Mouse (Mus musculus): Measurements from ENCODE around the gene Mrpl4. TPM values are rescaled to one million over a fixed set of nuclear protein-coding genes. Genes with fewer than 3 reads are reported as not detected.

Mrpl4 gene
- total and polyA plus RNA-seq, 2 experiments from 2014 or later: 59.9 to 101 TPM

GRCm38 (mm10) chr9:20976961-20977689, 25.4 kb upstream of the Mrpl4 start:
- peak overlapping the region; percentile 65 for H3K4me3 ChIP-seq (ENCODE audit: low read depth, low read length)
- H3K27me3 ChIP-seq (ENCODE audit: insufficient read depth, low read length): no peaks in the 10 kb centered on the region
- peak overlapping the region; percentile 70 for H3K9ac ChIP-seq
- H3K27ac ChIP-seq (ENCODE audit: low read depth, low read length): no peak overlapping the region
- TF ChIP-seq CTCF (IDR thresholded peaks at IDR 0.05; ENCODE audit: low read depth): 0 out of 2 replicates have a peak, but pooled peaks have one; percentile 10
- no peak for ATAC-seq
- DNase-seq: no peak
- peak overlapping the region; percentile 100 for H3K4me2 ChIP-seq (ENCODE audit: low read depth)
- WGBS: 1% methylated on average over 4 of the region's 4 CpGs
- no peaks in the 10 kb centered on the region for H3K36me3 ChIP-seq (ENCODE audit: insufficient read depth)
- H3K9me3 ChIP-seq (ENCODE audit: low read length): no peaks in the 10 kb centered on the region
- 0 out of 2 replicates have a peak, but pooled peaks cover 10% of the 10 kb centered on the region for H3K4me1 ChIP-seq (ENCODE audit: insufficient read depth)

GRCm38 (mm10) chr9:20978409-20979095, 24.0 kb upstream of the Mrpl4 start:
- ATAC-seq (no peak), DNase-seq (no peak)
- no peaks in the 10 kb centered on the region for H3K9me3 ChIP-seq (ENCODE audit: low read length)
- no peaks in the 10 kb centered on the region for H3K27me3 ChIP-seq (ENCODE audit: insufficient read depth, low read length)
- TF ChIP-seq CTCF (IDR thresholded peaks at IDR 0.05; ENCODE audit: low read depth): no peak
- WGBS: 57% methylated on average over 10 of the region's 10 CpGs
- no peaks in the 10 kb centered on the region for H3K36me3 ChIP-seq (ENCODE audit: insufficient read depth)
- H3K27ac ChIP-seq (ENCODE audit: low read depth, low read length): no peak overlapping the region
- no peak overlapping the region for H3K9ac ChIP-seq
- H3K4me1 ChIP-seq (ENCODE audit: insufficient read depth): 0 out of 2 replicates have a peak, but pooled peaks cover 10% of the 10 kb centered on the region
- no peak overlapping the region for H3K4me3 ChIP-seq (ENCODE audit: low read depth, low read length)
- H3K4me2 ChIP-seq (ENCODE audit: low read depth): no peak overlapping the region

- no peak overlapping the region for H3K4me2 ChIP-seq (ENCODE audit: low read depth)
- no peak overlapping the region for H3K27ac ChIP-seq (ENCODE audit: low read depth, low read length)
- no peaks in the 10 kb centered on the region for H3K27me3 ChIP-seq (ENCODE audit: insufficient read depth, low read length)
- 0 out of 2 replicates have a peak, but pooled peaks cover 10% of the 10 kb centered on the region for H3K4me1 ChIP-seq (ENCODE audit: insufficient read depth)
- DNase-seq (no peak), ATAC-seq (no peak)
- H3K9me3 ChIP-seq (ENCODE audit: low read length): no peaks in the 10 kb centered on the region
- no peak for TF ChIP-seq CTCF (IDR thresholded peaks at IDR 0.05; ENCODE audit: low read depth)
- no peak overlapping the region for H3K9ac ChIP-seq
- 81% methylated on average over 5 of the region's 5 CpGs for WGBS
- H3K4me3 ChIP-seq (ENCODE audit: low read depth, low read length): no peak overlapping the region
- no peaks in the 10 kb centered on the region for H3K36me3 ChIP-seq (ENCODE audit: insufficient read depth)
Observed at GRCm38 (mm10) chr9:20979181-20979580, 23.4 kb upstream of the Mrpl4 start.

GRCm38 (mm10) chr9:20979769-20980168, 22.8 kb upstream of the Mrpl4 start:
- Histone ChIP-seq H3K9me3 (ENCODE audit: low read length) (no peaks in the 10 kb centered on the region), H3K36me3 (ENCODE audit: insufficient read depth) (no peaks in the 10 kb centered on the region), H3K4me1 (ENCODE audit: insufficient read depth) (0 out of 2 replicates have a peak, but pooled peaks cover 10% of the 10 kb centered on the region), H3K27me3 (ENCODE audit: insufficient read depth, low read length) (no peaks in the 10 kb centered on the region), H3K4me3 (ENCODE audit: low read depth, low read length) (no peak overlapping the region), H3K9ac (no peak overlapping the region), H3K27ac (ENCODE audit: low read depth, low read length) (no peak overlapping the region), H3K4me2 (ENCODE audit: low read depth) (no peak overlapping the region)
- ATAC-seq (no peak), DNase-seq (no peak)
- WGBS: 89% methylated on average over 7 of the region's 7 CpGs
- no peak for TF ChIP-seq CTCF (IDR thresholded peaks at IDR 0.05; ENCODE audit: low read depth)

- no peak overlapping the region for H3K9ac ChIP-seq
- no peak for DNase-seq
- H3K9me3 ChIP-seq (ENCODE audit: low read length): no peaks in the 10 kb centered on the region
- no peak overlapping the region for H3K4me2 ChIP-seq (ENCODE audit: low read depth)
- H3K36me3 ChIP-seq (ENCODE audit: insufficient read depth): no peaks in the 10 kb centered on the region
- TF ChIP-seq CTCF (IDR thresholded peaks at IDR 0.05; ENCODE audit: low read depth): no peak
- no peaks in the 10 kb centered on the region for H3K4me1 ChIP-seq (ENCODE audit: insufficient read depth)
- WGBS: 62% methylated on average over 3 of the region's 3 CpGs
- no peak for ATAC-seq
- H3K27ac ChIP-seq (ENCODE audit: low read depth, low read length): no peak overlapping the region
- H3K4me3 ChIP-seq (ENCODE audit: low read depth, low read length): no peak overlapping the region
- H3K27me3 ChIP-seq (ENCODE audit: insufficient read depth, low read length): no peaks in the 10 kb centered on the region
Observed at GRCm38 (mm10) chr9:20982171-20982570, 20.4 kb upstream of the Mrpl4 start.

- DNase-seq: no peak
- no peak for TF ChIP-seq CTCF (IDR thresholded peaks at IDR 0.05; ENCODE audit: low read depth)
Observed at GRCm38 (mm10) chr9:20983169-20983568, 19.4 kb upstream of the Mrpl4 start.

More at GRCm38 (mm10) chr9:20983169-20983568, 19.4 kb upstream of the Mrpl4 start:
- no peaks in the 10 kb centered on the region for H3K9me3 ChIP-seq (ENCODE audit: low read length)
- H3K36me3 ChIP-seq (ENCODE audit: insufficient read depth): no peaks in the 10 kb centered on the region
- H3K27ac ChIP-seq (ENCODE audit: low read depth, low read length): no peak overlapping the region
- H3K9ac ChIP-seq: no peak overlapping the region
- 80% methylated on average over 5 of the region's 5 CpGs for WGBS
- no peaks in the 10 kb centered on the region for H3K27me3 ChIP-seq (ENCODE audit: insufficient read depth, low read length)
- H3K4me3 ChIP-seq (ENCODE audit: low read depth, low read length): no peak overlapping the region
- ATAC-seq: no peak
- H3K4me1 ChIP-seq (ENCODE audit: insufficient read depth): no peaks in the 10 kb centered on the region
- no peak overlapping the region for H3K4me2 ChIP-seq (ENCODE audit: low read depth)
